Mouse (Mus musculus) small intestine, adult 2 months (tissue): ENCODE measurements at regions not wholly inside any gene's neighbourhood (a gene's known extent, or its start where the extent isn't known, plus 50 kb on each side); places are given as distances from the start of the nearest gene placed in this dataset.

ENCODE experiments used
- CTCF ChIP-seq: fragments of 200-500 bp; IDR thresholded peaks from 2 replicates; pipeline ENCODE4 v1.5.1; 2012; ENCODE audit warnings: low read depth, mild to moderate bottlenecking, control low read depth, inconsistent platforms, low read length, moderate library complexity, mixed read lengths; ENCODE audit not compliant: insufficient replicate concordance, insufficient read length; ENCODE audit errors: extremely low read depth
- POLR2A ChIP-seq: fragments of 200-500 bp; IDR thresholded peaks from 2 replicates; pipeline ENCODE4 v1.6.1; 2012; ENCODE audit warnings: low read depth, mild to moderate bottlenecking, control low read depth, inconsistent platforms, low read length, moderate library complexity

- TF ChIP-seq CTCF (no peak), POLR2A (no peak)
These were observed 208.8 kb upstream of the Cep162 start for GRCm38 (mm10) chr9:87464141-87464540.
